Mouse (Mus musculus): ENCODE results near the gene Tmem203.

Gene Tmem203

GRCm38 (mm10) chr2:25262795-25263622 lies 7.8 kb downstream of the Tmem203 start:
- peak in 1 of 2 experiments; percentile 33 for DNase-seq (ENCODE audit: low spot score in 2 of 2)

DNA sequence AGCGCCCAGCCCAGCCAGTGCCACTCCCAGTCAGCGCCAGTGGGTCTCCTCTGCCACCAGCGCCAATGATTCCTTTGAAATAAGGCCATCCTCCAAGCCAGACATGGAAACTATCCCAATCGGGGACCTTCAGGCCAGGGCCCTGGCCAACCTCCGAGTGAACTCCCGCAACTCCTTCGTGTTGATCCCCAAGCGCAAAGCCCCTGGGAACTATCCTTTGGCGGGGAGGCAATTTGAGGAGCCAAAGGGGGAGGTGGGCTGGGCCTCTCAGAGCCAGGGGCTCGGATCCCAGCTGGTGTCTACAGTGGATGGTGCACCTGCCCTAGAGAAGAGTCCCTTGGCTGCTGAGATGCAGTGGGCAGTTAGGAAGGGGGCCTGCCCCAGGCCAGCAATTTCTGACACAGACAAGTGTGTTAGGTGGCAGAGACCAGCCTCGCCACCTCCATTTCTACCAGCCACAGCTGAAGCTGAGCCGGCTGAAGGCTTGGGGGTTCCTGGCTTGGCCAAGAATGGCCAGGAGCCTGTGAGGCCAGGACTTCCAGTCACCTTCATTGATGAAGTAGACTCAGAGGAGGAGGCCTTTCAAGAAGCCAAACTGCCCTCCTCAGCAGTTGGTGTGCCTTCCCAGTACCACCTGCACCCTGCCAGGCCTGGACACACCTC lies 8.5 kb downstream of the Tmem203 start:
- DNase-seq (ENCODE audit: low spot score in 2 of 2) = no peak

DNA sequence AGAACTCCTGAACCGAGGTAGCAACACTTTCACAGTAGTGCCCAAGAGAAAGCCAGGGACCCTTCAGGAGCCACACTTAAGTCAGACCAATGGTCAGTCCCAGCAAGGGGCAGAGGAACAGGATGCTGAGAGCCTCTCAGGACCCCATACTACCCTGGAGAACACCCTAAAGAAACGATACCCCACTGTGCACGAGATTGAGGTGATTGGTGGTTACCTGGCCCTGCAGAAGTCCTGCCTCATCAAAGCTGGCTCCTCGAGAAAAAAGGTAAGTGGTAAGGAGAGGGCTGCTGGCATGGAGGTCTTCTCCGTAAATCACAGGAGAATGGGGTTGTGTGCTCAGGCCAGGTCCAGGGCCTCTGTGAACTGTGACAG lies 9.0 kb downstream of the Tmem203 start:
- DNase-seq (ENCODE audit: low spot score in 2 of 2) = no peak

DNA sequence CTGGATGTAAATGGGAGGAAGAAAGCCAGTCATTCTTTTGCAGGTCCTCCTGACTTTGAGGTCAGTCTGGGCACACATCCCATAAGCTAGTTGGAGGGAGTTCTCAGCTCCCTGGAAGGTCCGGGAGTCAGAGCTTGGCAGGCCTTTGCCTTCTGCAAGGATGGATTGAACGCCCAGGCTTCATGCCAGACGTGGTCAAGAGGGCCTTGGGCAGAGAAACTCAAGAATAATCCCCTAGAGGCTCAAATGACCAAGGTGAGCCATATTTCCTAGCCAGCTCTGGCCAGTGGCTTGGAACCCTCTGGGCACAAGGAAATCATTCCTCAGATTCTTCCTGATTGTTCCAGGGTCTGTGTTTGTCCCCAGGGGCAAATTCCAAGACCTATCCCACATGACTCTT lies 9.6 kb downstream of the Tmem203 start:
- no peak for DNase-seq (ENCODE audit: low spot score in 2 of 2)

GRCm38 (mm10) chr2:25265897-25266656 lies 10.8 kb downstream of the Tmem203 start:
- DNase-seq (ENCODE audit: low spot score in 2 of 2) = no peak

DNA sequence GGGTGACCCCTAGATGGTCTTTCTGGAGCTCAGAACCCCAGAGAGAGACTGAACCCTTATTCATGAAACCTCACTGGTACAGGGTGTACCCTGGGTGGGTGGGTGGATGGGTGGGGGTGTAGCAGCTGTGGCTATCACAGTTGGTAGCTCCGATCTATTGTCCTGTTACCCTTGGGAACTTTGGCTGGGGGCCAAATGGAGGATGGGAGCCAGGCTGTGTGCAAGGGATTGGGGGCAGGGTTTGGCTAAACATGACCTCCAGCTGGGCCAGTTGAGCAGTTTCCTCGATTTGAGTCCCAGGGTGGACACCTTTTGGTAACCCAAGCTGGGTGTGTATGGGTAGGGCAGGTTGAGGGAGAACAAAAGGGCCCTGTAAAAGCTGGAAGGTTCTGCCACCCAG lies 11.5 kb downstream of the Tmem203 start:
- no peak for DNase-seq (ENCODE audit: low spot score in 2 of 2)

DNA sequence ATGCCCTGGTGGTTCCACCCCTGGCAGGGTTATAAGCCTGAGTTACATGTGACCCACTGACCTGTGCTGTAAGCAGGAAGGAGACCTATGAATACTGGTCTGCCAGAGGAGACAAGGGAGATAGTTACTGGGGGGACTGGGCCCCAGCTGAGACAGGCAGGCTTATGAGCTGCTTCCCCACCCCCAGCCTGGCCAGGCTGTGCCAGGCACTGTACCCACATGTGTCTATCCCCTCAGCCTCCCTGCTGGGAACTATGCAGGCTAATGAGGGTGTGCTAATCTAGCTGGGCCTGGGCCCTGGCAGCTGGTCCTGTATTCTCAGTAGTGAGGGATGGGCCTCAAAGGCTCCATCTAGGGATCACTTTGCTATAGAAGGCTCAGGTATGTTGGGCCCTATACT lies 12.0 kb downstream of the Tmem203 start:
- DNase-seq (ENCODE audit: low spot score in 2 of 2) = no peak

DNA sequence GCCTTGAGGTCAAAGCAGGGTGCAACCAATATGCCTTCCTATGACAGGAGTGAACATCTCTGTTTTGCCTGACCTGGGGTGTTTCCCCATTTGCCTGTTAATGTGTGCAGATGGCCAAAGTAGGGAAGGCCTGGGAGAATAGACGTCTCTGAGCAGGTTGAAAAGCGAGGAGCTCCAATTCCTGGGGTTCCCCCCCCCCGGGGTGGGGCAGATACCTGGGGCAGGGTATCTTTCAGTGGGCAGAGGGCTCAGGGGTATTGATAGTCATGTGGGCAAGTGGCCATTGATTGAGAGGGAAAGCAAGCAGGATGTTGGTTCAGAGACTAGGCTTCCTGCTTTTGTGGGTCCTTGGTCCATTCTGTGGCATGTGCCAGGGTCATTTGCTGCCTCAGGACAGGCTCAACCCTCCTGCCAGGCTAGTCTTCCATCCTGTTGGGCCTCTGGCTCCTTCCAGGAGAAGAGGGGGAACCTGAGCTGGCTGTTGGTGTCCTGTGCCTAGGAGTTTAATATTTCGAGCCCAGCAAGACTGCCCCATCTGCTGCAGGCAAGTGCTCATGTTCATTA lies 12.6 kb downstream of the Tmem203 start:
- DNase-seq (ENCODE audit: low spot score in 2 of 2) = no peak

DNA sequence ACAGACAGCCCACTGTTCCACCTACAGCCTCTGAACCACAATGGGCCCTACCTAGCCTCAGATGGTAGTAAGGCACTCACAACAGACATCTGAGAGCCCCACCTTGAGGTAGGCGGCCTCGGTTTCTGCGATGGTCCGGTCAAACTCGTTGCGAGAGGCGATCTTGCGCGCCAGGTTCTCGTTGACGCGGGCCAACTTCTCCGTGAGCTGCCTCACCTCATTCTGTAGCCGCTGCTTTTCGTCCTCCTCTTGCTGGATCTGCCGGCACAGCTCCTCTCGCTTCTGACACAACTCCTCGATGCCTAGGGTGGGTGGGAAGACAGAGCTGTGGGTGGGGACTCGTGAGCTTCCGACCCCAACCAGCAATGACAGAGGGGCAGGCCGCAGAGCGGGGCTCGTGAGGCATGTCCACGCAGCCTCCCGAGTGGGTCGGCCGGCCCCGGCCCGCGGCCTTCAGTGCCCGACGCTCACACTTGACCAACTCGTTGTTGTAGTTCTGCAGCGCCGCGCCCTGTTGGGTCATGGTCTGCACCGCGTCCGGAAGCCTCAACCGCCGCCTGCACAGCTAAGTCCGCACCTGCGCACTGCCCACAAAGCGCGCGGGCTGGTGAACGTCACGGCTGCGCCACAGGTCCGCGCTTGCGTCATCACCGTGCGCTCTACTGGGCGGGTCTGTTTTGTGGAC lies 16.7 kb downstream of the Tmem203 start, which contains the start of the genes Ssna1 and Anapc2:
Gene Ssna1, minus strand, starts transcription at position 612 of the 685 bp plus-strand sequence.
Gene Anapc2, plus strand, starts transcription at position 652 of the 685 bp plus-strand sequence.
- DNase-seq (ENCODE audit: low spot score in 2 of 2) = peak; percentile 98 to 99

- DNase-seq (ENCODE audit: low spot score in 2 of 2) = no peak
Measured at GRCm38 (mm10) chr2:25272515-25272914, 17.3 kb downstream of the Tmem203 start.

DNA sequence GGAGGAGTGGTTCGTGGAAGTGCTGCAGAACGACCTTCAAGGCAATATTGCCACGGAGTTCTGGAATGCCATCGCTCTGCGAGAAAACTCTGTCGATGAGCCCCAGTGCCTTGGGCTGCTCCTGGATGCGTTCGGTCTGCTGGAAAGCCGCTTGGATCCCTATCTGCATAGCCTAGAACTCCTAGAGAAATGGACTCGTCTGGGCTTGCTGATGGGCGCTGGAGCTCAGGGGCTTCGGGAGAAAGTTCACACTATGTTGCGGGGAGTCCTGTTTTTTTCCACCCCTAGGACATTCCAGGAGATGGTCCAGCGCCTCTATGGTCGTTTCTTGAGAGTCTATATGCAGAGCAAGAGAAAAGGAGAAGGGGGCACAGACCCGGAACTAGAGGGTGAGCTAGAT lies 17.8 kb downstream of the Tmem203 start:
- DNase-seq (ENCODE audit: low spot score in 2 of 2) = no peak

DNA sequence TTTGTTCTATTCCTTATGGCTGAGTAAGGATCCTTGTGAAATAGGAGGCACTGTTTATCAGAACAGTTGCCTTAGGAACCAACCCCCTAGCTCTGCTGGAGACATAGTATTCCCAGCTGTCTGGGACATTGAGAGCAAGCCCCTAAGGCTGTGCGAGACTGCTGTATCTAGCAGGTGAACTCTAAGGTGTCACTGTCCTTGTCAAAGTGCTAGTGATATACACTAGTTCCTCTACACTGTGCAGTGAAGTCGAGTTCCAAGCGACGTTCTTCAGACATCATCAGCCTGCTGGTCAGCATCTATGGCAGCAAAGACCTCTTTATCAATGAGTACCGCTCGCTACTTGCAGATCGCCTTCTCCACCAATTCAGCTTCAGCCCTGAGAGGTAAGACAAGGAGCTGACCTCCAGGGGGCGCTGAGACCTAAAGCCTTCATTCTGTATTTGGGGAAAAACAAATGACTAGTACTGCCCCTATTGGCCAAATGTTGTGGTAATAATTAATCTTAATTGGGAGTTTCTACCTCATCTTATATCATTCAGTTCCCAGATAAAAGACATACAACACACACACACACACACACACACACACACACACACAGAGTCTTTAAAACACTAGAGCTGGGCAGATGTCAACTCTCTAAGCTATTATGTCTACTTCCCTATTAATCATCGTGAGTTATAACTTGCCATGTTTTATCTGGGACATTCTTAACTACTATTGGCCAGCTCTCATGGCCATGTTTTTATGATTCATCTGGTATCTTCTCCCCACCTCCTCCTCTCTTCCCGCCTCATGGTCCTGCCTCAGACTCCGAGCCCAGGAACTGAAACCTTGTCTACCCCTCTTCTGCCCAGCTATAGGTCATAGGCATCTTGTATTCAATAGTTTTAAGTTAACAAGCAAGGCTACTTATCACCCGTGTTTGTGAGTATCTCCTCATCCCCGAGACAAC lies 24.0 kb downstream of the Tmem203 start:
- DNase-seq (ENCODE audit: low spot score in 2 of 2) = peak; percentile 63 to 81

- no peak for DNase-seq (ENCODE audit: low spot score in 2 of 2)
Measured at GRCm38 (mm10) chr2:25285551-25285950, 30.3 kb downstream of the Tmem203 start.

DNA sequence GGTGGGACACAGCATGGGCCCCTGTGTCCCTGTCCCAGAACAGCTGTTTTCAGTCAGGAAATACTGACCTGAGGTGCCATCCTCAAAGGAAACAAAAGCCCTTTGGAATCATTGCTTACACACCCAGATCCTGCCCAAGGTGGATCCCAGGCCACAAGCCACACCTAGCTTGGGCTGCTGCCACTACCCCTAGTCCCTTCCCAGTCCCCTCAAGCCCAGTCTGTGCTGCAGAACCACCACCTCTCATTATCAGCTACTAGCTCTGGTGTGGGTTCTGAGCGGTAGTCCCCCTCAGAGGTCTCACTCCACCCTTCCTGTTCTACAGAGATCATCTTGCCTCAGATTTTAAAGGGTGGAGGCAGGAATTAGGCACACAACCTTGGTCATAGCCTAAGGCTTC lies 31.1 kb downstream of the Tmem203 start:
- DNase-seq (ENCODE audit: low spot score in 2 of 2) = no peak

- DNase-seq (ENCODE audit: low spot score in 2 of 2) = no peak
Measured at GRCm38 (mm10) chr2:25286837-25287636, 31.8 kb downstream of the Tmem203 start.

GRCm38 (mm10) chr2:25287927-25288649 lies 32.8 kb downstream of the Tmem203 start, which contains the start of gene Tmem210:
Gene Tmem210 (plus strand): TSS chr2:25288145.
- DNase-seq (ENCODE audit: low spot score in 2 of 2) = no peak

- DNase-seq (ENCODE audit: low spot score in 2 of 2) = no peak
Measured at GRCm38 (mm10) chr2:25288734-25289345, 33.6 kb downstream of the Tmem203 start.

DNA sequence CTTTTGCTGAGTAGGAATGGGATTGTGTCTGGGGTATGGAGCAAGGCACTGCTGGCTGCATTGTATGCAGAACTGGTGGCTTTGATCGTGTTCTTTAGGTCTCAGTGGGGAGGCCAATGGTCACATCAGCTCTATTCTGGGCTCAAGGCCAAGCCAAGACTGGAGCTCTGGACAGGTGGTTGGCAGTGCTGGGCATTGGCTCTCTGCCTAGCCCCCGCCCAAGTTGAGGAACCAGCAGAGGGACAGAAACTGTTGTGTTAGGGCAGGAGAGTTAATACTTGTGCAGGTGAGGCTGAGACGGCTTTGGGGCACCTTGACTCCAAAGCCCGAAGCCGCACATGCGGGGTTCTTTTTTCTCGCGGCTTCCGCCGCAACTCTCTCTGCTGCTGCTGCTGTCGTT lies 34.4 kb downstream of the Tmem203 start, which contains the start of gene Lrrc26:
Gene Lrrc26, plus strand, starts transcription at position 265 of the 400 bp plus-strand sequence.
- no peak for DNase-seq (ENCODE audit: low spot score in 2 of 2)
